Mouse (Mus musculus): ENCODE measurements around the gene Bcar3. TPM values are rescaled to one million over a fixed set of nuclear protein-coding genes. Genes with fewer than 3 reads are reported as not detected.
"Not testable (repeated sequence)": the region's sequence is repeated elsewhere in the genome, so short reads cannot be mapped to it uniquely, and the experiment has no call there.

Bcar3 gene
- polyA plus RNA-seq, 1 experiment = 93.8 TPM

DNA sequence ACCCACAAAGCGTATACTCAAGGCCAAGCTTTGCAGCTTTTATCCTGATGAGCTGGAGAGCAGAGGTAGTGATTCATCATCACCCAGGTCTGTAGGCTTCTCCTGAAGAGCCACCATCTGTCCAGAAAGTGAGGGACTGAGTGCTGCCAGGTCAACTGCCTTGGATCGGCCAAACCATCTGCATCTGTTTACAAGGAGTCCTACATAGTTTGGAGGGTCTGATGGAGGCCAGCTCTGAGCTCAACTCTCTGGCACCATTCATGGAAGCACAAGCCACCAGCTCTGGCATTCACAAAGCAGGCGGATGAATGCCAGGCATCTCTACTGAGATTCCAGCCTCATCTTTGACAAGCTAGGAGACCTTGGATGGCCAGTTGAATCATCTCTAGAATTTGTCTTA, 87.7 kb downstream of the Bcar3 start:
- Histone ChIP-seq H3K4me3 (ENCODE audit: low read depth, low read length) (no peak overlapping the region), H3K36me3 (ENCODE audit: control insufficient read depth, insufficient read depth, low read length) (no peaks in the 10 kb centered on the region), H3K4me1 (ENCODE audit: control insufficient read depth, insufficient read depth, insufficient read length, low read length) (peaks cover under 1% of the 10 kb centered on the region), H3K27me3 (ENCODE audit: control insufficient read depth, insufficient read depth, low read length) (no peaks in the 10 kb centered on the region), H3K27ac (ENCODE audit: insufficient read depth, low read depth, low read length) (no peak overlapping the region)
- 89% methylated on average over 3 of the region's 3 CpGs for WGBS
- TF ChIP-seq POLR2A (IDR thresholded peaks at IDR 0.05; ENCODE audit: low read depth, low read length) (no peak), CTCF (IDR thresholded peaks at IDR 0.05; ENCODE audit: extremely low read depth, insufficient read length, insufficient replicate concordance, low read depth, low read length) (no peak)

DNA sequence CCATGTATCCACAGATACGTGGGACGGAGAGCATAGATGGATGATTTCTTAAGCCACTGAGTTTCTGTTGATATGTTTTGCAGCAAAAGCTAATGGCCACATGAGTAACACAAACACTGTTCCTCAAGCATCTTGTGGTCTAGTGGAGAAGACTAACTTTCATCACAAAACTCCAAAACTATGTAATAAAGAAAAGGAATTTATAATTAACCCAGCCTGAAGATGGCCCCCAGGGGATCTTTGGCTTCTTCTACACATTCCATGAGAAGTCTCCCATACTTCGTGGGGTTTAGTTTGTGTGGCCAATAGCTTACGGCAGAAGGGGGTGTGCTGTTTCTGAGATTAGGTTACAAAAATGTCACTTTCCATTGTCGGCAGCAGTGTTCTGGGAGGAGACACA, 92.5 kb downstream of the Bcar3 start:
- Histone ChIP-seq H3K27ac (ENCODE audit: insufficient read depth, low read depth, low read length) (no peak overlapping the region), H3K4me3 (ENCODE audit: low read depth, low read length) (no peak overlapping the region), H3K27me3 (ENCODE audit: control insufficient read depth, insufficient read depth, low read length) (no peaks in the 10 kb centered on the region), H3K4me1 (ENCODE audit: control insufficient read depth, insufficient read depth, insufficient read length, low read length) (peaks cover 8% of the 10 kb centered on the region; the same call in 1 of the 2 replicates), H3K36me3 (ENCODE audit: control insufficient read depth, insufficient read depth, low read length) (no peaks in the 10 kb centered on the region)
- TF ChIP-seq POLR2A (IDR thresholded peaks at IDR 0.05; ENCODE audit: low read depth, low read length) (no peak), CTCF (IDR thresholded peaks at IDR 0.05; ENCODE audit: extremely low read depth, insufficient read length, insufficient replicate concordance, low read depth, low read length) (no peak)
- 88% methylated on average over 5 of the region's 5 CpGs for WGBS

DNA sequence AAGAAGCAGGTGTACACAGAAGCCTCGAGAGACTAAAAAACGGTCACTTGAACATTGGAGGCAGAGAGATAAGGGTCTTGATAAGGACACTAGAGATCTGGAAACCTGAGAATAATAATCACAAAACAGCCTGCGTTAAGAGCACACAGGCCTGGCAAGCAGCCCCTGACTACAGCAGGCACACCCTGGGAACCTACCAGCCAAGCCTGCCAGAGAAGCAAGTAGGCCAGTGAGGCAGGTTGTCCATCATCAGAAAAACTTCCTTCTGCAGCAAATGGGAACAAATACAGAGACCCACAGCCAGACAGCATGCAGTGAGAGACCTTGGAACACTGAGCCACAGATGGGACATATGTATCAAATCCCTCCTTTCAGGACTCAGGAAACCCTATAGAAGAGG, 93.8 kb downstream of the Bcar3 start:
- WGBS = 21% methylated on average over 3 of the region's 3 CpGs
- Histone ChIP-seq H3K27me3 (ENCODE audit: control insufficient read depth, insufficient read depth, low read length) (no peaks in the 10 kb centered on the region), H3K4me1 (ENCODE audit: control insufficient read depth, insufficient read depth, insufficient read length, low read length) (peaks cover 8% of the 10 kb centered on the region; the same call in 1 of the 2 replicates), H3K36me3 (ENCODE audit: control insufficient read depth, insufficient read depth, low read length) (no peaks in the 10 kb centered on the region), H3K27ac (ENCODE audit: insufficient read depth, low read depth, low read length) (no peak overlapping the region), H3K4me3 (ENCODE audit: low read depth, low read length) (no peak overlapping the region)
- TF ChIP-seq CTCF (IDR thresholded peaks at IDR 0.05; ENCODE audit: extremely low read depth, insufficient read length, insufficient replicate concordance, low read depth, low read length) = no peak
- TF ChIP-seq POLR2A (IDR thresholded peaks at IDR 0.05; ENCODE audit: low read depth, low read length) = no peak

DNA sequence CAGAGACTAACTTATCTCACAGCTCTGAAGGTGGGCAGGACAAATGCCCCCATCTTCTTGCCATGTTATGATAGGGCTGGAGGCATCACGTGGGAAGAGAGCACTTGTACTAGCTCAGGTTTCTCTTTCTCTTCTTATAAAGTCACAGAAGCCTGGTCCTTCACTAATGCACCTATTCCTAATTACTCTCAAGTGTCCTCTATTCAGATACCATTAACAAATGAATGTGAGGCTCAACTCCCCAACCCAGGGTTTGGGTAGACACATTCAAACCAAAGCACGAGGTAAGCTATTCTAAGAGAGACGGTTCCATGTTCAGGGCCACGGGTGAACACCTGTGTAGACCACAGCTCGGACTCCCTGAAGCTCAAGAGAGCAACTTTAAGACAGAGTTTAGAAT, 96.0 kb downstream of the Bcar3 start:
- peaks cover 8% of the 10 kb centered on the region; the same call in 1 of the 2 replicates for H3K4me1 ChIP-seq (ENCODE audit: control insufficient read depth, insufficient read depth, insufficient read length, low read length)
- 85% methylated on average over 5 of the region's 5 CpGs for WGBS
- no peaks in the 10 kb centered on the region for H3K27me3 ChIP-seq (ENCODE audit: control insufficient read depth, insufficient read depth, low read length)
- no peaks in the 10 kb centered on the region for H3K36me3 ChIP-seq (ENCODE audit: control insufficient read depth, insufficient read depth, low read length)
- no peak overlapping the region for H3K27ac ChIP-seq (ENCODE audit: insufficient read depth, low read depth, low read length)
- TF ChIP-seq CTCF (IDR thresholded peaks at IDR 0.05; ENCODE audit: extremely low read depth, insufficient read length, insufficient replicate concordance, low read depth, low read length) (no peak), POLR2A (IDR thresholded peaks at IDR 0.05; ENCODE audit: low read depth, low read length) (no peak)
- no peak overlapping the region for H3K4me3 ChIP-seq (ENCODE audit: low read depth, low read length)

DNA sequence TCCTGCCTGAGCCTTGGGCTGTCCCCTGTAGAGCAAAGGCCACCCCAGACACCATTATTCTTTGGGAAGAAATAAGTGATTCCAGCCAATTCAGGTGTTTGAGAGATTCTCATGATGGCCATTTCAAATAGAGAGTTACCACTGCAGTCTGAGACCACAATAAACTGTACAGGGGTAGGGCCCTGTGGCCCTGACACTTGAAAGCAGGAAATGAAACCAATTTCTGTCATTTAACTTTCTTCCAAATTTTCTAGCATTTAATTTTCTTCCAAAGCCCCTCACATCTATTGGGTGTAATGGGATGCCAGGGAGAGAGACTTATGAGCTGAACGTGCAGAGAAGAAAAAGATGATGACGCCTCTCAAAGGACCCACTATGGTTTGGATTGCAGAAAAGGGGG, 97.2 kb downstream of the Bcar3 start:
- Histone ChIP-seq H3K4me3 (ENCODE audit: low read depth, low read length) (no peak overlapping the region), H3K36me3 (ENCODE audit: control insufficient read depth, insufficient read depth, low read length) (no peaks in the 10 kb centered on the region), H3K27ac (ENCODE audit: insufficient read depth, low read depth, low read length) (no peak overlapping the region), H3K4me1 (ENCODE audit: control insufficient read depth, insufficient read depth, insufficient read length, low read length) (peaks cover 8% of the 10 kb centered on the region; the same call in 1 of the 2 replicates), H3K27me3 (ENCODE audit: control insufficient read depth, insufficient read depth, low read length) (no peaks in the 10 kb centered on the region)
- WGBS = 96% methylated on average over 2 of the region's 2 CpGs
- TF ChIP-seq POLR2A (IDR thresholded peaks at IDR 0.05; ENCODE audit: low read depth, low read length) = no peak
- no peak for TF ChIP-seq CTCF (IDR thresholded peaks at IDR 0.05; ENCODE audit: extremely low read depth, insufficient read length, insufficient replicate concordance, low read depth, low read length)

DNA sequence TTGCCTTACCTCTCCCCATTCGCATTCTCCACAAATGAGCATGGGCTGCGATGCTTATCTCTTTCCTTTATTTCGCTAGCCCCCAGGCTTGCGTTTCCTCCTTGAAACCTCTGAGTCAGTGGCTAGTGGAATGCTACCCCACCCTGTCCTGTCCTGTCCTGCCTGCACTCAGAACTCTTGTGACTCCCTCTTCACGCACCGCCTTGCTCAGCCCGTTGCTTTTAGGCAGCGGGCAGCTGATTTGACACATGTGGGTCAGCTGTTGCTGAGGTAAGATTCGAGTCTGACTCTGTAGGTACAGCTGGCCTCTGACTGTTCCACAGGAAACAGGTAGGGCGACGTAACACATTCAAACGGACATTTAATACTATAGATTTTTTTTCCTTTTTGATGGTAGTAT, 97.9 kb downstream of the Bcar3 start:
- peaks cover 5% of the 10 kb centered on the region; the same call in 1 of the 2 replicates for H3K4me1 ChIP-seq (ENCODE audit: control insufficient read depth, insufficient read depth, insufficient read length, low read length)
- no peak overlapping the region for H3K27ac ChIP-seq (ENCODE audit: insufficient read depth, low read depth, low read length)
- WGBS = 53% methylated on average over 12 of the region's 12 CpGs
- H3K36me3 ChIP-seq (ENCODE audit: control insufficient read depth, insufficient read depth, low read length) = no peaks in the 10 kb centered on the region
- TF ChIP-seq POLR2A (IDR thresholded peaks at IDR 0.05; ENCODE audit: low read depth, low read length) (no peak), CTCF (IDR thresholded peaks at IDR 0.05; ENCODE audit: extremely low read depth, insufficient read length, insufficient replicate concordance, low read depth, low read length) (no peak)
- H3K4me3 ChIP-seq (ENCODE audit: low read depth, low read length) = no peak overlapping the region
- no peaks in the 10 kb centered on the region for H3K27me3 ChIP-seq (ENCODE audit: control insufficient read depth, insufficient read depth, low read length)

DNA sequence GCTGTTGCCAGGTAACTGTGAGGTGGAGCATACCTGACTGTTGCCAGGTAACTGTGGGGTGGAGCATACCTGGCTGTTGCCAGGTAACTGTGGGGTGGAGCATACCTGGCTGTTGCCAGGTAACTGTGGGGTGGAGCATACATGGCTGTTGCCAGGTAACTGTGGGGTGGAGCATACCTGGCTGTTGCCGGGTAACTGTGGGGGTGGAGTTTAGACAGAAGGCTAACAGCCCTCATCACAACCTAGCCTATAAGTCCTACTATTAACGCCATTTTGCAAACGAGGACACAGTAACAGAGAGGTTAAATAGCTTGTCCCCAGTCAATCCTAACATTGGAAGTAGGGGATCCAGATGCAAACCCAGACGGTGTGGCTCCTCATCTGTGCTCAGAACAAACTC, 99.5 kb downstream of the Bcar3 start:
- not testable (repeated sequence) for H3K4me3 ChIP-seq (ENCODE audit: low read depth, low read length); H3K27ac ChIP-seq (ENCODE audit: insufficient read depth, low read depth, low read length); H3K36me3 ChIP-seq (ENCODE audit: control insufficient read depth, insufficient read depth, low read length); H3K4me1 ChIP-seq (ENCODE audit: control insufficient read depth, insufficient read depth, insufficient read length, low read length); H3K27me3 ChIP-seq (ENCODE audit: control insufficient read depth, insufficient read depth, low read length)
- WGBS = 40% methylated on average over 4 of the region's 4 CpGs

DNA sequence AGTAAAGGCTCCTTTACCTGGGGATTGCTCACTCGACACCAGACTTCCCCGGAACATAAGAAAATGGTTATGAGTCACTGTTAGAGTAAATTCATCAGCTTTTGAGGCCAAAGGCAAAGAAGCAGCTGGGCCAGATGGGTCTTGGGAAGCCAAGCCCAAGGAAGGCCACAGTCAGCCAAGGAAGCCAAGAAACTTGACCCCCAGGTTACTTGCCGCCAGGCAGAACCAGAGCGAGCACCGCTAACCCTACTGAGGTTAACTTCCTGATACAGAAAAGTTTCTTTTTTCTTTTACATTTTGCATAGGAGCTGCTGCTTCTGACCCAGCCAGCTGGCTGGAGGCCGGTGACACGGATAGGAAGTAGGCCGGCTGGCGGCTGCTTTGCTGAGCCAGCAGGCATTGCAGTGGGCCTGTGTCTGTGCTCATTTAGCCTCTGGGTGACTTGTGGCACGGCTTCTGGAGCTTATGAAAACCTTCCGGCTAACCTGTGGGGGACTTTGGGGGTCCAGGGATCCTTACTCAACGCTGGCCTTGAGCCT, 100.0 kb downstream of the Bcar3 start:
- no peak for TF ChIP-seq CTCF (IDR thresholded peaks at IDR 0.05; ENCODE audit: extremely low read depth, insufficient read length, insufficient replicate concordance, low read depth, low read length)
- no peak for TF ChIP-seq POLR2A (IDR thresholded peaks at IDR 0.05; ENCODE audit: low read depth, low read length)
- WGBS = 80% methylated on average over 12 of the region's 12 CpGs
- H3K4me1 ChIP-seq (ENCODE audit: control insufficient read depth, insufficient read depth, insufficient read length, low read length) = no peaks in the 10 kb centered on the region; the same call in 1 of the 2 replicates
- H3K27ac ChIP-seq (ENCODE audit: insufficient read depth, low read depth, low read length) = no peak overlapping the region
- no peaks in the 10 kb centered on the region for H3K36me3 ChIP-seq (ENCODE audit: control insufficient read depth, insufficient read depth, low read length)
- H3K4me3 ChIP-seq (ENCODE audit: low read depth, low read length) = no peak overlapping the region
- no peaks in the 10 kb centered on the region for H3K27me3 ChIP-seq (ENCODE audit: control insufficient read depth, insufficient read depth, low read length)

Measured in small intestine, adult 2 months (tissue).